Mouse (Mus musculus) inflammation-experienced regulatory T-cells, adult 6 months (primary cell): Measurements from ENCODE around the gene Ccdc162. TPM values are rescaled to one million over a fixed set of nuclear protein-coding genes. Genes with fewer than 3 reads are reported as not detected.
"Not testable (repeated sequence)": the region's sequence is repeated elsewhere in the genome, so short reads cannot be mapped to it uniquely, and the experiment has no call there.

ENCODE experiments used
- ATAC-seq: one replicate; pipeline ENCODE4 v1.8.0; 2017
- polyA plus RNA-seq, 3 experiments: library from polyadenylated mRNA; unstranded; fragments of 100-300 nt; shearing (Covaris generic); gene quantifications; one replicate each; pipeline ENCODE4 v1.2.1; 2017

The Ccdc162 gene
- polyA plus RNA-seq, 3 experiments from 2014 or later: 0.19 to 1.6 (median 1.3) TPM

DNA sequence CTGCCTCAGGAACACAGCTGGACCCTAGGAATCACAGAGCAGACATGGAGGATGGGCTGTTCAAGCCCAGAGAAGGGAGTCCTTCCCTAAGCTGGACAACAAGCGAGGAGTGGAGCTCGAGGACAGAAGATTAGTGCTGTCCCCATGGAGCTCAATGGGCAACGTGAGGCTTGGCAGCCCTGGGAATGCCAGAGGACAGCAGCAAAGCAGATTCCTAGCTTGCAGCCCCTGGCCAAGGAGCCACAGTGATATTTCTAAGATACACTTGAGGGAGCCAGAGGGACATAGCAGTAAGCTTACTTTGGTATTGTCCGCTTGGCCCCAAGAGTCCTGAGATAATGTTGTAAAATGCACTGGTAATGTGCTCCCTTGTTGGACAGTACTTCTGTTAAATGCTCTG, 25.5 kb downstream of the Ccdc162 start:
- no peak for ATAC-seq

DNA sequence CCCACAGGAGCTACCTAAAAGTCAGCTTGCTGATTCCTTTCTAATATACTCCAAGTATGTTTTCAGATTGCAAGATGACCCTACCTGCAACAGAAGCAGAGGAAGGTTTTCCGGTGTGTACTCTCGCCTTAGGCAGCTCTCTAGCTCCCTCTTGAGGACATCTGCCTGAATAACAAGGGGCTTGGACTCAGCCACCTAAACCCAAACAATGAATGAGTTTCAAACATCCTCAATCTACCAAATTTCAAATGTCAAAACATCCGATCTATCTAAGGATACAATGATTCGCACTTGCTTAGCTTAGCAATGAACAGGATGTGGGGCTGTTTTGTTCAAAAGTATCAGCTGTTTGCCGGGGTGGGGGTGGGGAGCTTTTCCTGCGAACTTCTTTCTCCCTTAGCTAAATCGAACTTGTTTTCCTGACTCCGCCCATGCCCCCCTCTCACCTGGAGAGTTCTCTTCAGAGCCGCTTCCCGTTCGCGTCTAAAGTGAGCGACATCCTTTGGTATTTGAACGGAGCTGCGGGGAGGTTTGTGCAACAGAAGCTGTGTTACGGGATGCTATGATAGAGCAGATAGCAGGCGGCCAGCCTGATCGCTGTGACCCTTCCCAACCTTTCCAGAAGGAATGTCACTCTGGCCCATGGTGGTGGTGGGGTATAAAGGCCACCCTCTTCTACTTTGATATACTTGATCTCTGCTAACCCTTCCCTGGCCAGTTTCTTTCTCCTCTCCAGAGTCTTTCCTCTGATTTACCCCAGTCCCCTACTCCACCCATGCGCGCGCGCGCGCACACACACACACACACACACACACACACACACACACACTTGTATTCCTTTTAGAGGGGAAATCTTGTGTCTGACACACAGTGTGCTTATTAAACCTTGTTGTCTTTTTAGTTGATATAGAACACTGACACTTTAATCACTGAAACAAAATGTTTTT, 26.2 kb downstream of the Ccdc162 start:
- peak; percentile 83 for ATAC-seq

DNA sequence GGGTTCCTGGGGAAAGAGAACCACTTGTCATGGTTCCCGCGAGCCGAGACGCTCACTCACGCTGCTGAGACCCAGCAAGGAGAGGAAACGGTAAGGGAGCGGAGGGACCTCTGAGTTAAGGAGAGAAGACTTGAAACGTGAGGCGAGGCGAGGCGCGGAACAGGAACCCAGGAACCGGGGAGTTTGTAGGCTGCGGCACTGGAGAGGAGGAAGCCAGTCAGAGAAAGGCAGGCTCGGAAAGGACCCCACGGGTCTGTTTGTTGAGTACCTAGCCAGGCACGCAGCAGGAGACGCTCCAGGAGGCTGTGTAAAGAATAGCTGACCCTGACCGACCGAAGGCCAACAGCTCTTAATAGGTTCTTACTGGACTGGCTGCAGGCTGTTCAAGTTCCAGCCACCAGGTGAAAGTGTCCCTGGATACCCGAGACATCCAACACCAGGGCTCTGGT, 31.9 kb downstream of the Ccdc162 start:
- no peak for ATAC-seq

DNA sequence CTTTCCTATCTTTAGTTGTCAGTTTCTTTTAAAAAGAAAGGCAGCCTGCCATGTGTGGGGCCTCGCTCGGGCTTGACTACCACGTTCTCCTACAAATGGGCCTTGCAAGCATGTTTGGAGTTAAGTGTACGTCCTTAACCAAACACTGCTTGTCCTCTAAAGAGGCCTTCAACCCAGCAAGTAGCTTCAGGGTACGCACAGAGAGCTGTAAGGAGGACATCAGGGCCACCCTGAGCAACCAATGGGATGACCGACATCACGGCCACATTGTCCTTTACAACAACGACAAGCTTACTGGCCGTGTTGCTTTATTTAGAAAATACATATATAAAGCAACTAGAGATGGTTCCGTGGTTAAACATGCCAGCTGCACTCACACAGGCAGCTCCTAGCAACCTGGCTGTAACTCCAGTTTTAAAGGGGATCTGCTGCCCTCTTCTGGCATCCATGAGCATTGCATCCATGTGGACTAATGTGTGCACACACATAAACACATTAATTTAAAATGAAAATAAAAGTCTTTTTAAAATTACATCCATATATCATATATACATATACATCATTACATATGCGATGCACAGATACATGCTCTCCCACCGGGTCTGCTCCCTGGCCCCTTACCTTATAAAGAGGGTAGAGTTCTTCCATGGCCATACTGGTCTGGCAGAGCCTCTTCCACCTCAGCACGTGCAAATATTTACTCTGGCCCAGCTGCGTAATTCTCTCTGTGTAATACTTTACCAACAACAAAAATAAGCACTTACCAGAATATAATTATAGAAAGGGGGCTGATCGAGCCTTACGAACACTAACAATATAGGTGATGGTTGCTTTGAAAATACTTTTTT, 33.7 kb downstream of the Ccdc162 start:
- ATAC-seq: peak; percentile 84

DNA sequence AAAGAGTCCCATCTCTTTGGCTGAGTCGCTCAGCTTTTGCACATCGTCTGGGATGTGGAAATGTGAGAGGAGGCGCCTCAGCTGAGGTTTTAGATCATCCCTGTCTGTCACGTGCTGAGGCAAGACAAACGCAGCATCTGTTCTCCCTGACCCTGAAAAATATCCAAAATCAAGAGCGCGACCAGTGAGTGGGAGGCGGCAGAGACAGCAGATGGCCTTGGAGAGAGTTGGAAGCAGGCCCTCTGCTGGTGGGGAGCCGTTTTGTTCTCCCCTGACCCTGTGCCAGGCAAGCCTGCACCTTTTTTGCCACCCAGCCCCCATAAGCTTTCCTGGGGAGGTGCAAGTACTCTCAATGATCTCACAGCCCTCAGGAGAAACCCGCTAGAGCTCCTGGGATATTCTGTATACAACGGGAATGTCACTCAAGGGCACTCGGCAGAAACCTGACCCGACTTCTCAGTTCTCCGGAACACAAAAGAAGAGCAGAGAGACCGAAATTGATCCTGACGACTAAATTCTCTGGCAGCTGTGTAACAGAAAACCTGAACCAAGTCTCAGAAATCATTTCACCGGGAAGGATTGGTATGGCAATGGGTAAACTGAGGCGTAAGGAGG, 37.6 kb downstream of the Ccdc162 start:
- ATAC-seq: peak; percentile 62

DNA sequence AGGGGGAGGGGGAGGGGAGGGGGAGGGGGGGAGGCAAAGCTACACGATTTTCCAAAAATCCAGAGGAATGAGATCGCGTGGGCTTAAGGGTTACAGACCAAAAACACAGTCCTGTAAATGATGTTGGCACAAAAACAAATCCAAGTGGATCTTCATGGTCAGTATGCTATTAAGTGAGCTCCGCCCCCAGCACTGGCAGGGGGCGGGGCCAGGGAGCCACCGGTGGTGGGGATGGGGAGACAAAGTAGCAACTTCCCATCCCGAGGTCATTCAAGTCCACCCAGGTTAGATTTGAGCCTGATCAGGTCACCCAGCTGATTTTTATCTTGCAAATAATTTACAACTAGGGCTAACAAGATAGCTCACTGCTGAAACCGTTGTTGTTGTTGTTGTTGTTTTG, 39.0 kb downstream of the Ccdc162 start:
- no peak for ATAC-seq

DNA sequence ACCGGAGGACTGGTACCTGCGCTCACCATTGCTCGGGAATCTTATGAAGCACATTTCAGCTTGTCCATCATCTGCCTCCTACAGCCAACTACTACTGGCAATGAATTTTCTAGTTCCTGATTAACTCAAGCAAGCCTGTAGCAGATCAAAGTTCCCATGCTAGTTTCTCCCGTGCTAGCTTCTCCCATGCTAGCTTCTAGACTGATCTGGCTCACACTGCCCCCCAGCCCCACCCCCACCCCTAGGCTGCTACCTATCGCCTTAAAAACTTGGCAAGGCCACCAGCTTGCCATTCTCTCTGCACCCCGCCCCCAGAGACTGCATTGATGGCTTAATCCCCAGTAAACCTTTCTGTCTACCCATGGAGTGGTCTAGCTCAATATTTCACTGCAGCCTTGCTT, 39.8 kb downstream of the Ccdc162 start:
- ATAC-seq: no peak

DNA sequence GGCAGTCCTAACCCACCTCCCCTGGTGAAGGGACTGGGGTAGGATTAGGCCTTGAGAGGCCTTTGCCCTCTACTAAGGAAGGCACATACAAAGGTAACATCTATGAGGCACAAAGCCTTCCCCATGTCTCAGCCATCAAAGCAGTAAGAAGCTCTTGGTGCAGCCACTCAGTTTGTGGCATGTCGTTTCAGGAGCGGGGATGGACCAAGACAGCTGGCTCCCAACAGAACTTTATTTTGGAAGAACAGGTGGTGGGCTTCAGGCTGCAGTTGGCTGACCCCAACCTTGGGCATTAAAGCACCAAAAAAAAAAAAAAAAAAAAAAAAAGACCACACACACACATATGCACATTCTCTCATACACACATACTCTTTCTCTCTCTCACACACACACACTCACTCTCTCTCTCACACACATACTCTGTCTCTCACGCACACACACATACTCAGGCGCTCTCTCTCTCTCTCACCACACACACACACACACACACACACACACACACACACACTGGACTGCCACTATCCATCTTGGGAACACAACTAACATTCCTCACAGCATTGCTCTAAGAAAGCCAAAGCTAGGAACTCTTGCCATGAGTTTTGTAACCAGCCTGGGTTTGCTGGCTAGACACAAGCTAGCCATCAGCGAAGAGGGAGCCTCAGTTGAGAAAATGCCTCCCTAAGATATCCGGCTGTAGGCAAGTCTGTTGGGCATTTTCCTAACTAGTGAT, 40.4 kb downstream of the Ccdc162 start:
- no peak for ATAC-seq

DNA sequence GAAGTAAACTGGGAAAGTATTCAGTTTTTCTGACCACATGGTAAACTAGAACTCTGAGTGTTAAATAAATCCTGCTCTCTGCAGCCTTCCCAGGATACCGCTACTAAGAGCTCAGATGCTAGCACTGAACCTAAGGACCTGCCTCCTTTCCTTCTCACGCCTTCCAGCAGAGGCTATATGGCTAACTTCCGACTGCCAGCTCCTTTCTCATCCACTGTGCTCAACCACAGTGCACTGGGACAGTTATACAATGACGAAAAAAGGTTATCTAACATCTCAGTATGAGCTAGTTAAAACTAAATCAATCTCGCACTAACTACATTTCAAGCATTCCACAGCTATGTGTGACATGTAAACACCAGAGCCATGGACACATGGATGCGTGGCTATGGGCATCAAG, 41.2 kb downstream of the Ccdc162 start:
- no peak for ATAC-seq

DNA sequence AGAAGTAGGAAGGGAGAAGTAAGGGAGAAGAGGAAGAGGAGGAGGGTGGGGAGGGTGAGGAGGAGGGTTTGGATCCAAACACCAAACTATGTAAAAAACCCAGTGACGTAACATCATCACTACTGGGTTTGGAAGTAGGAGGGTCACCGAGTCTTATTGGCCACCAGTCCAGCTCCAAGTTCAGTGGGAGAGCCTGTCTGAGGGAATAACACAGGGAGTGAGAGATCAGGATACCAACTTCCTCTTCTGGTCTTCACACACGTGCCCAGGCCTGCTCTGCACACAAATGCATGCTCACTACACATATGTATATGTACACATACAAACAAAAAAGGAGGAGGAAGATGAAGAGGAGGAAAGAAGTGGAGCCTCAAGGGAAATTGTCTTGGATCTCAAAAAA, 42.1 kb downstream of the Ccdc162 start:
- ATAC-seq: no peak

DNA sequence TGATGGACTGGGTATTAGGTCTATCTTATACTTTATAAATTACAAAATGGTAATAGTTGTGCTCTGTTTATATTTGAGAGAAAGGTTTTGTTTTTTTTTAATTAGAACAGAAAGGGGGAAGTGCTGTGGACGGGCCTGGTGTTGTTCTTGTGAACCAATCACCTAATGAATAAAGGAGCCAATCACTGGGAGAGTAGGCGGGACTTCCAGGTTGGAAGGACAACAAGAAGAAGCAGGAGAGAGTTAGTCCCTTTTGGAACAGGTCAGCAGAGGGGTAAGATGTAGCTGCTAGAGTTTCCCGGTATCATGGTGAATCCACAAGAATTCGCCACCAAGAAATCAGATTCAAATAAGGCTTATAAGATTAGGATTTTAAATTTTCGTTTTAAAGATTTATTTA, 46.2 kb downstream of the Ccdc162 start:
- ATAC-seq: no peak

DNA sequence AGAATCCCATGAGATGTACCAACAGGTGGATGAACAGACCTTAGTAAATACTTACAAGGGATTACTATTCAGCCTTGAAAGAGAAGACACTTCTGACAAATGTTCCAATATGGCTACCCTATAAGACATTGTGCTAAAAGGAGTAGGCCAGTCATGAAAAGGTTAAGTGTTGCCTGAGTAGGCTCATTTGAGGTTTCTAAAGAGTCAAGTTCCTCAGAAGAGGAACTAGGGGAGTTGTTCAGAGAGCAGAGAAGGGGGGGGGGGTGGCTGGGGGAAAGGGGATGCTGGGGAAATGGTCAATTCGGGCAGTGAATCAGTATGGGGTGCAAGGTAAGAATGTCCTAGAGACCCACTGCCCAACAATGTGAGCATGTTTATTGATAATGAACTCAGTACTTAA, 50.9 kb downstream of the Ccdc162 start:
- ATAC-seq: no peak

DNA sequence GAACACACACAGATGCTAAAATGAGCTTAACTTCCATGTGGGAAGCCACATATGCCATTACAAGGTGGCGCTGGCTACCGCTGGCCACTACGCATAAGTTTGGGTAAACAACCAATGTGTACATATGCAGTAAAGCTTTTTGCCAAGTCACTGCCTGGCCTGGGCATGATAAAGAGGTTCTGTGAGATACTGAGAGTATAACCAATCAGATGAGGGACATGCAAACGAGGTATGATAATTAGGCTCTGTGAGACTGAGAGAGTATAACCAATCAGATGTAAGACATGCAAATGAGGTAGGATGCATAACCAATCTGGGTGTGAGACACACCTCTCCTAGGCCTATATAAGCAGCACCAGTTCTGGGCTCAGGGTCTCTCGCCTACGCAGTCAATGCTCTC, 56.8 kb downstream of the Ccdc162 start:
- not testable (repeated sequence) for ATAC-seq

DNA sequence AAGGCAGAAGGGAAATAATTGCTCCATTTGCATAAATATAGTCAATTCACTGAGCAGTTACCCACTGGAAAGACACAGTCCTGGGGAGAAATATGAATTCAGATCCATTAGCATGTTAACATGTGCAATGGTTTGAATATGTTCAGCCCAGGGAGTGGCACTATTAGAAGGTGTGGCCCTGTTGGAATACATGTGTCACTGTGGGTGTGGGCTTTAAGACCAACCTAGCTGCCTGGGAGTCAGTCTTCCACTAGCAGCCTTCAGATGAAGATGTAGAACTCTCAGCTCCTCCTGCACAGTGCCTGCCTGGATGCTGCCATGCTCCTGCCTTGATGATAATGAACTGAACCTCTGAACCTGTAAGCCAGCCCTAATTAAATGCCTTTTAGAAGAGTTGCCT, 60.8 kb downstream of the Ccdc162 start:
- ATAC-seq: not testable (repeated sequence)

DNA sequence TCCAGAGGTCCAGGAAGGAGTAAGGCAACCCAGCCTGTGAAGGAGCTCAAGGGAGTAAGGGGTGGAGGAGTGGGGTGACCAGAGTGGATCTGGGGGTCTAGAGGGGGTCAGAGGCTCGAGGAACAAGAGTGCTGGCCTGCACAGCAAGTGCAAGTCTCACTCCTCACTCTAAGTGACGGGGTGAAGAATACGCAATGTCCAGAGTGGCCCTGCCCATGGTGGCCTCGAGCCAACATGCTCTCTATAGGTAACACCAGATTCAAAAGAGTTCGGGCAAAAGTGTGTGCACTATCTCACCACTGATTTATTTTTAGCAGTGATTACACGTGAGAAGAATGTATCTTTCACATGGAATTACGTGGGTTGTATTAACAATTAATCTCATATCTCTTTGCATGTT, 63.4 kb downstream of the Ccdc162 start:
- no peak for ATAC-seq

DNA sequence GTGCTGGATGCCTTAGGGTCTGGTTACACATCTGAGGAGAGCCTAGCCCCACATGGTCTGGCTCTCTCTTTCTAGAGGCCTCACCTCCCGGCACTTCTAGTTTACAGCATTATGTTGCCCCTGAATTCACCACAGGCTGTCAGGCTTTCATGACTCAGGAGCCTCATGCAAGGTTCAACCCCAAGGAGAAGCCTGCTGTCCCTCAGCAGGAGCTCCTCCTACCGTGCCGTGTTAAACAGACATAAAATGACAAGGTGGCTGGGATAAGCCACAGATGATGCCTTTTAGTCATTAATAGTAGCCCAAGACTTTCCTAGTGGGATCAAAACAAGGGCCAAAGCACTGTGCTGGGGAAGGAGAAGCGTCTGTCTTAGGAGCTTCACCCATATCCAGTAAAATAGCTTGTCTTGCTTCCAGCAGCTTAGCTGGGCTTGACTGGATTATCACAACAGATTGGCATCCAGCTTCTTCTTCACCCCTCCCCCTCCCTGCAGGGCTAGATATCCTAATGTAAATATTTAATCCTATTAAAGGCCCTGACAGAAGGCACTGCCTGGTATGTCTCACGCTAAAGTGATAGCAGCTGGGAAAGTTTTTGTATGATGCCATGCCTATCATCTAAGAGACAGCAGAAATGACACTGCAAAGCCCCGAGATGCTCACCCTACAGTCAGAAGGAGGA, 64.2 kb downstream of the Ccdc162 start:
- no peak for ATAC-seq

DNA sequence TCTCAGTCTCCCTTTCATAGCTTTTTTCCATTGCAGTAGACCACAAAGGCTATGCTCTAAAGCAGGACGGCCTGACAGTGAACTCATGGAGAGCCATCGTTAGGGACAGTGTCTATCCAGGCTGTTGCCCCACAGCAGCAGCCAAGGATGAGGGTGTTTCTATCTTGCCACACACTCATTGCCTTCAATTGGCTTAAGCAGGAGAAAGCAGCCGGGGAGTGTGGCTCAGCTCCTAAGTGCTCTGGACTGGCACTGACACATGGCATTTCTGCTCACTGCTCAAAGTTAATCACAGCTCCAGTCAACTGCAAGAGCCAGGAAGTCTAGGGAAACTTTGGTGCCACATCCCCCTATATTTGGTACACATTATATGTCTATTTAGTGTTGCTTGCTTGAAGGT, 64.9 kb downstream of the Ccdc162 start:
- no peak for ATAC-seq

DNA sequence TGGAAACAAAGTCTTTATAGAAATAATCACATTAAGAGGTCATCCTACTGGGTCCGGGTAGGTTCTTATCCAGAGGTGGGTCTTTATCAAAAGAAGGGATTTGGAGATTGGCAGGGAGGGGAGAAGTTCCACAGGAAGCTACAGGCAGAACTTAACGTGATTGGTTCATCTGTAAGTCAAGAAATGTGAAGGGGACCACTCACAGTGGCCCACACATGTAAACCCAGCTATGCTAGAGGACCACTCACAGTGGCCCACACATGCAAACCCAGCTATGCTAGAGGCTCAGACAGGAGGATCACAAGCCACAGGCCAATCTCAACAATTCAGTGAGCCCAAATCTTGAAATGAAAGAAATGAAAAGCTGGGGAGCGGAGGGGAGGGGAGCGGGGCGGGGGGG, 67.2 kb downstream of the Ccdc162 start:
- no peak for ATAC-seq

DNA sequence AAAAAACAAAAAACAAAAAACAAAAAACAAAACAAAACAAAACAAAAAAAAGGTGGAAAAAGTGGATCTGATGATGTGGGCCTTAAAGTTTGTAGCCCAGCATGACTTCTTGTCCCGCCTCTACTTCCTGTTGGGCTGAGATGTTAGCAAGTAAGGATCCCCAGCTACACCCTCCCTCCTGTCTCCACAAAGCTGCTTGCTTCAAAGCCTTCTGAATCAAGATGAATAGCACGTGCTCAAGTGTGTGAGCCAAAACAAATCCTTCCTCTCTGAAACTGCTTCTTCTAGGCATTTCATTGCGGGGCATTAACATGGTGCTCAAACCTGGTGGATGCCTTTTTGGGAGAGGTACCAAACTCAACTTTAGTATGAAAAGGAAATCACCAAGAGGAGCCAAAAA, 77.7 kb downstream of the Ccdc162 start:
- ATAC-seq: no peak

DNA sequence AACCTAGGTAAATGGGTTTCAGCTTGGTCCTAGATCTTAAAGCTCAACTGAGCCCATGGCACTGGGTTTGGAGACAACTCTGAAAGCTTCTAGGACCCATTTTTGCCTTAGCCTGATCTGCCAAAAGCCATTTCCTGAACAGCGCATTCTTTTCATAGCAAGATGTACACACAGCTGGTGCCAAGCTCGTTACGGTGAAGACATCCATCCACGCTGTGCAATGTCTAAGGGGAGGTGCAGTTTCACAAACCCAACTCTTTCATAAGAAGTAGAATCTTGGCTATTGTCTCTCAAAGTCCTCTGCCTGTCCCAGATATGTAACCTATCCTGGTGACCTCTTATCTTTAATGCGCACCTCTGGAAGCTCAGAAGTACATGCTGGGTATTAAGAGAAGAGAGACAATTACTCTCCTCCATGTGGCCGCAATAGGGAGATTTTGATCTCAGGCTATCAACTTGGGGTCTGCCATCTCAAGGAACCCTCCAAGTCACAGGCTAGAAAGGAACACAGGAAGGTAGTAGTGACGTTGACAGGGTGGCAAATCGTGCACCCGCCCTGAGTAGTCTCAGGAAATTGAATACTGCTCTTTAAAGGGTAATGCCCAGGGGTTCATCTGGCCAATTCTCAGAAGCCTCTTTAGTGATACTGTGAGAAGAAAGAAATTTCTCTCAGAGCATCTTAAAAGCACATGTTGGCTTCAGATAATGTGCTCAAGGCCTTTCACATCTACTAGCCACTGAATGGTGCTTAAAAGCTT, 81.0 kb downstream of the Ccdc162 start:
- ATAC-seq: no peak

DNA sequence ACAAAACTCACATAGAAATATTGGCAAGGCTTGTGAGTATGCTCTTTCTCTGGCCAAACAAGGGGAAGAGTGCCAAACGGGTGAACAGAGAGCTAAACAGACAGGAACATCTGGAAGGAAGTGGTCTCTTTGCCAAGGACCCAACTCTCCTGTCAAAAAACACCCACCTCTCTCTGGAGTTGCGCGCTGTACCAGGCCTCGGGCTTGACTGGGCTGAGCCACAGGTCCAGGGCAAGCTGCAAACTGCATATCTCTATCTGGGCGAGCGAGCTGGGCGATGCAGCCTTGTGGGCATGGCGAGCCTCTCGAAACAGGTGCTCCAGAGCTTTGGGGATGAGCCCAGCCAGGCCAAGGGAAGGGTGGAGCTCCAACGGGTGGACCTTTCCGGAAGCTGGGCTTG, 82.6 kb downstream of the Ccdc162 start:
- no peak for ATAC-seq
